Mouse (Mus musculus): ENCODE measurements at regions not wholly inside any gene's neighbourhood (a gene's known extent, or its start where the extent isn't known, plus 50 kb on each side); places are given as distances from the start of the nearest gene placed in this dataset. TPM values are rescaled to one million over a fixed set of nuclear protein-coding genes. Genes with fewer than 3 reads are reported as not detected.

Small RNA genes in the stretch of these regions (microRNA-seq; reads per million reads assigned to microRNA genes)
- gene Gm25748: not detected

All from limb, embryonic 12.5 days (tissue).